Mouse (Mus musculus) erythroblast, embryonic 14.5 days (primary cell): ENCODE measurements at regions not wholly inside any gene's neighbourhood (a gene's known extent, or its start where the extent isn't known, plus 50 kb on each side); places are given as distances from the start of the nearest gene placed in this dataset.
"Not testable (repeated sequence)": the region's sequence is repeated elsewhere in the genome, so short reads cannot be mapped to it uniquely, and the experiment has no call there.

ENCODE experiments used
- H3K27me3 ChIP-seq: 2 replicates; pipeline ENCODE4 v1.6.1; 2012; ENCODE audit warnings: inconsistent platforms; ENCODE audit not compliant: control insufficient read depth
- H3K36me3 ChIP-seq: 2 replicates; pipeline ENCODE4 v1.6.1; 2012; ENCODE audit warnings: mild to moderate bottlenecking, inconsistent platforms; ENCODE audit not compliant: control insufficient read depth
- H3K4me1 ChIP-seq: 2 replicates; pipeline ENCODE4 v1.6.1; 2012; ENCODE audit warnings: inconsistent platforms; ENCODE audit not compliant: control insufficient read depth
- H3K4me3 ChIP-seq: replicated peaks from 2 replicates; pipeline ENCODE3; 2012; ENCODE audit warnings: moderate library complexity, mild to moderate bottlenecking, inconsistent platforms
- H3K9me3 ChIP-seq: 2 replicates; pipeline ENCODE4 v1.6.1; 2012; ENCODE audit warnings: low read length, inconsistent platforms, mixed read lengths; ENCODE audit not compliant: control insufficient read depth
- GATA1 ChIP-seq: IDR thresholded peaks from 2 replicates; pipeline ENCODE4 v1.6.1; 2012; ENCODE audit warnings: low read length, inconsistent platforms, mixed read lengths
- TAL1 ChIP-seq: IDR thresholded peaks from 3 replicates; pipeline ENCODE4 v1.6.1; 2012; ENCODE audit warnings: low read length, inconsistent platforms, mixed read lengths

DNA sequence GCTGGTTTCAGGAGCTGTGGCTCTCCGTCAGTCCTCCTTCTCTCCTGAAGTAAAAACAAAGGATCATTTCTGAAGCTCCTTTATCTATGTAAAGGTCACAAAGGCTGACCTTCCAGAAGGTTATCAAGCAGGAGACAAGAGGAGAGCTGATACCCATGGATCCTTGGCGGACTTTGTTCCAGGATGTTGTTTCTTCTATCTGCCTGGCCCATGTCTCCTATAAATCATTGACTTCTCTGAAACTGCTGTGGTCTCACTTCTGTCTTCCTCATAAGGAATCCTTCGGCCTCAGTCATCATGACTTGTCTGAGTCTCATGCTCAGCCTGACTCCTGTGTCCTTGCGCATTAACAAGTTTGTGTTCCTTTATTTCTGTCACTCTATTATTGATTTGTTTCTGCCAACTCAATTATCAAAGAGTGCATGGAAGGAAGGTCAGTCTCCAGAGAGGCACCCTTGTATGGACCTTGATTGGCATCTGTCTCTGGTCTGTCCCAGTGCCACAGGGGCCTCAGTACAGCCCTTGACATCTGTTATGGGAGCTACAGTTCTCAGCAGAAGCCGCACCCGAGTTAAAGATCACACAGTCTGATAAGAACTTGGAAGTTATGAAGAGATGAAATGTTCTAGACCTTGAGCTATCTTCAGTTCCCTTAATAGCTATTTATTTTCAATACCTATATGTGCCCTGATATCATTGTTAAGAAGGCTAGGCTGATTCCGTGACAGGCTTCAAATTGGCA, 53.2 kb upstream of the Dazl start:
- Histone ChIP-seq H3K27me3 (no peaks in the 10 kb centered on the region), H3K4me1 (no peaks in the 10 kb centered on the region; the same call in 1 of the 2 replicates), H3K36me3 (no peaks in the 10 kb centered on the region), H3K4me3 (no peak overlapping the region), H3K9me3 (no peaks in the 10 kb centered on the region)
- TF ChIP-seq GATA1 (peak; percentile 26; the same call in 1 of the 2 replicates), TAL1 (no peak)

DNA sequence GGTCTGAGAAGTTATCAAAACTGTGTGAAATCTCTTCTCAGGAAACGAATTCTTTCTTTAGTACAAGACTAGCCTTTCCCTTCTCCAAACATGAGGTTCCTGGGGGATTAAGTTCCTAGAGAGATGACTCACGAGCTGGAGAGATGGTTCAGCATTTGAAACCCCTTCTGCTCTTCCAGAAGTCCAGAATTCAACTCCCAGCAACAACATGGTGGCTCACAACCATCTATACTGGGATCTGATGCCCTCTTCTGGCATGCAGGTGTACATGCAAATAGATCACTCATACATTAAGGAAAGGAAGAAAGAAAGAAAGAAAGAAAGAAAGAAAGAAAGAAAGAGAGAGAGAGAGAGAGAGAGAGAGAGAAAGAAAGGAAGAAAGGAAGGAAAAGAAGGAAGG, 60.4 kb upstream of the Dazl start:
- H3K4me3 ChIP-seq, H3K36me3 ChIP-seq, H3K4me1 ChIP-seq, H3K9me3 ChIP-seq, H3K27me3 ChIP-seq: not testable (repeated sequence)

- Histone ChIP-seq H3K9me3 (no peaks in the 10 kb centered on the region), H3K4me3 (no peak overlapping the region), H3K27me3 (no peaks in the 10 kb centered on the region), H3K4me1 (no peaks in the 10 kb centered on the region), H3K36me3 (no peaks in the 10 kb centered on the region)
- no peak for TF ChIP-seq TAL1
- TF ChIP-seq GATA1 = no peak
Measured at GRCm38 (mm10) chr17:50354357-50354756, 60.9 kb upstream of the Dazl start.

GRCm38 (mm10) chr17:50361657-50362233, 68.3 kb upstream of the Dazl start:
- H3K36me3 ChIP-seq = no peaks in the 10 kb centered on the region
- TF ChIP-seq GATA1 (no peak), TAL1 (no peak)
- H3K4me1 ChIP-seq = no peaks in the 10 kb centered on the region
- no peaks in the 10 kb centered on the region for H3K27me3 ChIP-seq
- no peaks in the 10 kb centered on the region for H3K9me3 ChIP-seq
- no peak overlapping the region for H3K4me3 ChIP-seq

- Histone ChIP-seq H3K9me3 (no peaks in the 10 kb centered on the region), H3K36me3 (no peaks in the 10 kb centered on the region), H3K27me3 (no peaks in the 10 kb centered on the region), H3K4me3 (no peak overlapping the region), H3K4me1 (no peaks in the 10 kb centered on the region)
- no peak for TF ChIP-seq TAL1
- TF ChIP-seq GATA1 = no peak
Measured at GRCm38 (mm10) chr17:50365396-50365795, 72.0 kb upstream of the Dazl start.

GRCm38 (mm10) chr17:50366181-50366580, 72.7 kb upstream of the Dazl start:
- no peak overlapping the region for H3K4me3 ChIP-seq
- H3K36me3 ChIP-seq = no peaks in the 10 kb centered on the region
- TF ChIP-seq TAL1 (no peak), GATA1 (no peak)
- H3K27me3 ChIP-seq = no peaks in the 10 kb centered on the region
- H3K4me1 ChIP-seq = no peaks in the 10 kb centered on the region
- no peaks in the 10 kb centered on the region for H3K9me3 ChIP-seq

- no peaks in the 10 kb centered on the region for H3K9me3 ChIP-seq
- TF ChIP-seq GATA1 (no peak), TAL1 (no peak)
- no peaks in the 10 kb centered on the region for H3K36me3 ChIP-seq
- no peaks in the 10 kb centered on the region for H3K27me3 ChIP-seq
- H3K4me3 ChIP-seq = no peak overlapping the region
- no peaks in the 10 kb centered on the region for H3K4me1 ChIP-seq
Measured at GRCm38 (mm10) chr17:50369216-50369875, 75.9 kb upstream of the Dazl start.

GRCm38 (mm10) chr17:50370484-50370883, 77.0 kb upstream of the Dazl start:
- no peaks in the 10 kb centered on the region for H3K36me3 ChIP-seq
- H3K4me3 ChIP-seq = no peak overlapping the region
- TF ChIP-seq GATA1 = no peak
- no peak for TF ChIP-seq TAL1
- H3K9me3 ChIP-seq = no peaks in the 10 kb centered on the region
- no peaks in the 10 kb centered on the region for H3K4me1 ChIP-seq
- no peaks in the 10 kb centered on the region for H3K27me3 ChIP-seq

GRCm38 (mm10) chr17:50373496-50374141, 80.2 kb upstream of the Dazl start:
- H3K4me1 ChIP-seq = no peaks in the 10 kb centered on the region
- H3K36me3 ChIP-seq = no peaks in the 10 kb centered on the region
- no peak overlapping the region for H3K4me3 ChIP-seq
- TF ChIP-seq GATA1 = no peak
- TF ChIP-seq TAL1 = no peak
- no peaks in the 10 kb centered on the region for H3K9me3 ChIP-seq
- H3K27me3 ChIP-seq = no peaks in the 10 kb centered on the region
